Mouse (Mus musculus) limb, embryonic 11.5 days (tissue): ENCODE data around the gene Gm42674. TPM values are rescaled to one million over a fixed set of nuclear protein-coding genes. Genes with fewer than 3 reads are reported as not detected.

Experiments used
- ATAC-seq: fragments of 200-750 bp; cut with Nextera tagmentation; 2 replicates; pipeline ENCODE4 v1.8.0; 2017; ENCODE audit warnings: low read depth; ENCODE audit not compliant: insufficient number of reproducible peaks, low FRiP score, low TSS enrichment
- DNase-seq: peaks from one replicate; pipeline ENCODE4 v3.0.0-alpha.2; 2015; ENCODE audit warnings: low spot score
- H3K27ac ChIP-seq: fragments of 300-500 bp; sonication (generic); replicated peaks from 2 replicates; pipeline ENCODE4 v1.5.1; 2014; ENCODE audit warnings: low read depth, mild to moderate bottlenecking, low read length
- H3K27me3 ChIP-seq: fragments of 300-500 bp; sonication (generic); 2 replicates; pipeline ENCODE4 v1.6.1; 2014; ENCODE audit warnings: mild to moderate bottlenecking, low read length, mixed read lengths; ENCODE audit not compliant: control insufficient read depth, insufficient read depth
- H3K36me3 ChIP-seq: fragments of 300-500 bp; sonication (generic); 2 replicates; pipeline ENCODE4 v1.6.1; 2014; ENCODE audit warnings: mild to moderate bottlenecking, low read length, moderate library complexity, mixed read lengths; ENCODE audit not compliant: control insufficient read depth, insufficient read depth
- H3K4me1 ChIP-seq: fragments of 300-500 bp; sonication (generic); 2 replicates; pipeline ENCODE4 v1.6.1; 2014; ENCODE audit warnings: low read length, mixed read lengths; ENCODE audit not compliant: control insufficient read depth, insufficient read depth
- H3K4me2 ChIP-seq: fragments of 300-500 bp; sonication (generic); 2 replicates; pipeline ENCODE4 v1.6.1; 2014; ENCODE audit warnings: low read depth, mild to moderate bottlenecking, moderate library complexity; ENCODE audit not compliant: severe bottlenecking
- H3K4me3 ChIP-seq: fragments of 300-500 bp; sonication (generic); 2 replicates; pipeline ENCODE4 v1.5.1; 2014; ENCODE audit warnings: low read depth, low read length
- H3K9ac ChIP-seq: fragments of 300-500 bp; sonication (generic); 2 replicates; pipeline ENCODE4 v1.6.1; 2014; ENCODE audit warnings: mild to moderate bottlenecking, low read length
- H3K9me3 ChIP-seq: fragments of 300-500 bp; sonication (generic); 2 replicates; pipeline ENCODE4 v1.6.1; 2016; ENCODE audit warnings: low read length; ENCODE audit not compliant: control insufficient read depth
- WGBS: fragments of 180-500 bp; shearing (Covaris S2); extraction: QIAGEN DNeasy Blood & Tissue Kit; methylation state at CpG from one replicate; pipeline ENCODE4 v1.1.7; 2014; 5-methylcytosine and 5-hydroxymethylcytosine counted together
- polyA plus RNA-seq: library from polyadenylated mRNA; unstranded; fragments of >200 nt; fragmentation: Nextera tagmentation; extraction: Ambion mirVana; gene quantifications from 2 replicates; pipeline ENCODE4 v1.2.1, GENCODE M21; 2014

Gm42674 gene
- polyA plus RNA-seq, 1 experiment from 2014 or later: not detected

- Histone ChIP-seq H3K4me1 (no peaks in the 10 kb centered on the region; the same call in 1 of the 2 replicates), H3K36me3 (no peaks in the 10 kb centered on the region), H3K27ac (no peak overlapping the region), H3K9ac (no peak overlapping the region), H3K4me3 (no peak overlapping the region), H3K9me3 (no peaks in the 10 kb centered on the region), H3K4me2 (no peak overlapping the region), H3K27me3 (no peaks in the 10 kb centered on the region; the same call in 1 of the 2 replicates)
- ATAC-seq (no peak), DNase-seq (no peak)
Measured at GRCm38 (mm10) chr3:90609102-90609501, 7.4 kb downstream of the Gm42674 start.

- H3K9me3 ChIP-seq: no peaks in the 10 kb centered on the region
- H3K27me3 ChIP-seq: no peaks in the 10 kb centered on the region; the same call in 1 of the 2 replicates
- no peaks in the 10 kb centered on the region for H3K36me3 ChIP-seq
- H3K4me2 ChIP-seq: no peak overlapping the region
- no peak for ATAC-seq
- H3K27ac ChIP-seq: no peak overlapping the region
- H3K9ac ChIP-seq: no peak overlapping the region
- no peaks in the 10 kb centered on the region for H3K4me1 ChIP-seq
- 84% methylated on average over 3 of the region's 3 CpGs for WGBS
- no peak for DNase-seq
- no peak overlapping the region for H3K4me3 ChIP-seq
Measured at GRCm38 (mm10) chr3:90611494-90611893, 9.8 kb downstream of the Gm42674 start.

- no peaks in the 10 kb centered on the region for H3K9me3 ChIP-seq
- no peak overlapping the region for H3K27ac ChIP-seq
- H3K4me3 ChIP-seq: no peak overlapping the region
- ATAC-seq (no peak), DNase-seq (no peak)
- no peaks in the 10 kb centered on the region for H3K36me3 ChIP-seq
- H3K27me3 ChIP-seq: no peaks in the 10 kb centered on the region; the same call in 1 of the 2 replicates
- H3K9ac ChIP-seq: no peak overlapping the region
- H3K4me2 ChIP-seq: no peak overlapping the region
- H3K4me1 ChIP-seq: no peaks in the 10 kb centered on the region
- WGBS: 72% methylated on average over 4 of the region's 4 CpGs
Measured at GRCm38 (mm10) chr3:90612061-90612460, 10.4 kb downstream of the Gm42674 start.

GRCm38 (mm10) chr3:90612728-90613291 lies 11.1 kb downstream of the Gm42674 start, which contains the start of gene S100a6:
Gene S100a6, plus strand, starts transcription at chr3:90612882.
- Histone ChIP-seq H3K4me2 (peak within 1 kb of the TSS; percentile 74), H3K27me3 (no peaks in the 10 kb centered on the region; the same call in 1 of the 2 replicates), H3K4me1 (no peaks in the 10 kb centered on the region), H3K9me3 (no peaks in the 10 kb centered on the region), H3K27ac (no peak within 1 kb of the TSS), H3K9ac (peak within 1 kb of the TSS; percentile 32; the same call in 1 of the 2 replicates), H3K36me3 (no peaks in the 10 kb centered on the region), H3K4me3 (peak within 1 kb of the TSS; percentile 32)
- DNase-seq (peak; percentile 78), ATAC-seq (peak; percentile 71)
- WGBS: under 1% methylated on average over 23 of the region's 23 CpGs

- H3K27me3 ChIP-seq: no peaks in the 10 kb centered on the region; the same call in 1 of the 2 replicates
- H3K9ac ChIP-seq: no peak overlapping the region
Measured at GRCm38 (mm10) chr3:90613461-90614147, 11.9 kb downstream of the Gm42674 start.

GRCm38 (mm10) chr3:90614148-90614530 lies 12.4 kb downstream of the Gm42674 start:
- Histone ChIP-seq H3K27me3 (no peaks in the 10 kb centered on the region; the same call in 1 of the 2 replicates), H3K4me1 (no peaks in the 10 kb centered on the region), H3K4me2 (no peak overlapping the region), H3K36me3 (no peaks in the 10 kb centered on the region), H3K9ac (no peak overlapping the region), H3K4me3 (no peak overlapping the region), H3K9me3 (no peaks in the 10 kb centered on the region), H3K27ac (no peak overlapping the region)
- WGBS: 83% methylated on average over 6 of the region's 6 CpGs
- DNase-seq (no peak), ATAC-seq (no peak)

More at GRCm38 (mm10) chr3:90613461-90614147, 11.9 kb downstream of the Gm42674 start:
- no peaks in the 10 kb centered on the region for H3K9me3 ChIP-seq
- no peak for DNase-seq
- WGBS: 57% methylated on average over 7 of the region's 7 CpGs
- no peaks in the 10 kb centered on the region for H3K4me1 ChIP-seq
- H3K4me3 ChIP-seq: peak overlapping the region; percentile 32; the same call in 1 of the 2 replicates
- no peak for ATAC-seq
- no peak overlapping the region for H3K27ac ChIP-seq
- H3K36me3 ChIP-seq: no peaks in the 10 kb centered on the region
- peak overlapping the region; percentile 74 for H3K4me2 ChIP-seq

- ATAC-seq: 0 out of 2 replicates have a peak, but pooled peaks have one; percentile 9
- Histone ChIP-seq H3K27me3 (no peaks in the 10 kb centered on the region; the same call in 1 of the 2 replicates), H3K4me3 (no peak overlapping the region), H3K9ac (no peak overlapping the region), H3K9me3 (no peaks in the 10 kb centered on the region), H3K36me3 (no peaks in the 10 kb centered on the region), H3K27ac (no peak overlapping the region), H3K4me1 (no peaks in the 10 kb centered on the region), H3K4me2 (no peak overlapping the region)
- DNase-seq: no peak
- WGBS: 85% methylated on average over 11 of the region's 11 CpGs
Measured at GRCm38 (mm10) chr3:90614611-90615251, 13.0 kb downstream of the Gm42674 start.

- 6% methylated on average over 7 of the region's 7 CpGs for WGBS
- DNase-seq (peak; percentile 77), ATAC-seq (peak; percentile 26; the same call in 1 of the 2 replicates)
- Histone ChIP-seq H3K27ac (no peak overlapping the region), H3K9ac (no peak overlapping the region), H3K4me1 (no peaks in the 10 kb centered on the region), H3K36me3 (no peaks in the 10 kb centered on the region), H3K4me2 (no peak overlapping the region), H3K4me3 (no peak overlapping the region), H3K27me3 (no peaks in the 10 kb centered on the region; the same call in 1 of the 2 replicates), H3K9me3 (no peaks in the 10 kb centered on the region)
Measured at GRCm38 (mm10) chr3:90615415-90615814, 13.7 kb downstream of the Gm42674 start.
